Mouse (Mus musculus) E14TG2a.4 (cell line): ENCODE measurements around the gene Clca4b.

Experiments
- H3K27me3 ChIP-seq: 2 replicates; pipeline ENCODE4 v1.6.1; 2014; ENCODE audit warnings: low read length, control low read depth; ENCODE audit not compliant: insufficient read depth
- H3K36me3 ChIP-seq: 2 replicates; pipeline ENCODE4 v1.6.1; 2014; ENCODE audit warnings: low read length, control low read depth; ENCODE audit not compliant: insufficient read depth
- H3K4me1 ChIP-seq: replicated peaks from 2 replicates; pipeline ENCODE4 v1.6.1; 2014; ENCODE audit warnings: low read depth, low read length, control low read depth
- H3K4me3 ChIP-seq: replicated peaks from 2 replicates; pipeline ENCODE4 v1.5.1; 2014; ENCODE audit warnings: mild to moderate bottlenecking, low read length
- H3K9me3 ChIP-seq: 2 replicates; pipeline ENCODE4 v1.6.1; 2014; ENCODE audit warnings: low read length, control low read depth
- CTCF ChIP-seq: conservative IDR thresholded peaks from 2 replicates; pipeline ENCODE4 v1.5.1; 2014; ENCODE audit warnings: low read length
- NANOG ChIP-seq: IDR thresholded peaks from 2 replicates; pipeline ENCODE4 v1.6.1; 2014; ENCODE audit warnings: borderline replicate concordance, low read length, mixed read lengths
- POU5F1 ChIP-seq: IDR thresholded peaks from 2 replicates; pipeline ENCODE4 v1.6.1; 2014; ENCODE audit warnings: low read length, borderline replicate concordance

Gene Clca4b

DNA sequence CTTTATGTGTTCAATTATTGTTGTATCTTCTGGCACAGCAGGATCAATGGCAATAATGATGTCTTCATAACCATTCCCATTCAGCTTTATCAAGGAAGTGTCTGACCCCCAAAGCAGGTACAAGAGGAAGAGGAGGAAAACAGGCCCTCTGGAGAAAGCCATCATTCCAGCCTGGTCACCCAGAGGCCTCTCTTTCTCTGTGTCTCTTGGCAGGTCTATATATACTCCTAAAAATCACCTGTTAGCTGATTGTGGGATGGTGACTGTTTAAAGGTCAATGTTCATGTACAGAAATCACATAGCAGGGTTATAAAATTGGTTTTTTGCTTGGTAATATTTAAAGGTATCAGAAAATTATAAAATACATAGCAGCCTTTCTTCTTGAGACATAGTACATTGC lies at the start of gene Clca4b:
Clca4b (minus strand) TSS at position 195 of the 400 bp plus-strand sequence.
- Histone ChIP-seq H3K27me3 (no peaks in the 10 kb centered on the region), H3K4me3 (no peak within 1 kb of the TSS), H3K9me3 (peaks cover 14% of the 10 kb centered on the region), H3K4me1 (0 out of 2 replicates have a peak, but pooled peaks cover 4% of the 10 kb centered on the region), H3K36me3 (no peaks in the 10 kb centered on the region)
- TF ChIP-seq NANOG = no peak
- TF ChIP-seq CTCF = no peak
- no peak for TF ChIP-seq POU5F1

DNA sequence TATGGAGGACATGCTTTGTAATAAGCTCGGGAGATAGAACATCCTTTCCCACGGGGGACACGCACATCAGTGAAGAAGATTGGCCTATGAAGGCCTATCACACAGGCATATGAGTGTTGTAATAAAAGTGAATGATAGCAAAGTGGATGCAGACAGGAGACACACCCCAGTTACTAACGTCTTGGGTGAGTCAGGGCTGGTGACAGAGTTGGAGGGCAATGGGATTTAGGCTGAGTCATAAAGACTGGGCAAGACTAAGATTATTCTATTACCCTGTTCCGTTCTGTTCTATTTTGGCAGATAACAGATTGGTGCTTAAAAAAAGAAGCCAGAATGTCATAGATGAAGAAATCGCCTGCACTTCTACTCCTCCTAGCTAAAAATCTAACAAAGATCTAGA lies 48.2 kb upstream of the Clca4b start:
- no peak overlapping the region for H3K4me3 ChIP-seq
- H3K4me1 ChIP-seq = peaks cover 44% of the 10 kb centered on the region
- H3K9me3 ChIP-seq = 0 out of 2 replicates have a peak, but pooled peaks cover 6% of the 10 kb centered on the region
- no peaks in the 10 kb centered on the region for H3K36me3 ChIP-seq
- no peaks in the 10 kb centered on the region for H3K27me3 ChIP-seq
- TF ChIP-seq NANOG = no peak

DNA sequence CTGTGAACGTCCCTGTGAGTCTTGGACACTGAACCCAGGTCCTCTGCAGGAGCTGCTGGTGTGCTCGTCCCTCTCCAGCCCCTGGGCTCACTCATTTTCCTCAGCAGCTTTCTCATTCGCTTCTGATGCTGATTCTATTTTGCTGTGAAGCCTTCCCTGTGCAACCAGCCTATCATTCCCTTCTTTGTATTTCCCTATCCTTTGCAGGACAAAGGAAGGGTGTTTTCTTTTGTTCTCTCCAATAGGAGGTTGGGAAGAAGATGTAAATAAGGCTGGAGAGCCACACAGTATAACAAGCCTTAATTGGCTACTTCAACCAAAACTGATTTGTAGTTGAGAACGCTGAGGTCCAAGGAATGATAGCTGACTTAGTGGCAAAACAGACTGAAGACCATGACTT lies 45.3 kb upstream of the Clca4b start:
- H3K4me1 ChIP-seq = peaks cover 37% of the 10 kb centered on the region
- TF ChIP-seq NANOG (no peak), CTCF (no peak), POU5F1 (no peak)
- no peaks in the 10 kb centered on the region for H3K36me3 ChIP-seq
- H3K4me3 ChIP-seq = no peak overlapping the region
- H3K27me3 ChIP-seq = no peaks in the 10 kb centered on the region
- 0 out of 2 replicates have a peak, but pooled peaks cover 6% of the 10 kb centered on the region for H3K9me3 ChIP-seq

DNA sequence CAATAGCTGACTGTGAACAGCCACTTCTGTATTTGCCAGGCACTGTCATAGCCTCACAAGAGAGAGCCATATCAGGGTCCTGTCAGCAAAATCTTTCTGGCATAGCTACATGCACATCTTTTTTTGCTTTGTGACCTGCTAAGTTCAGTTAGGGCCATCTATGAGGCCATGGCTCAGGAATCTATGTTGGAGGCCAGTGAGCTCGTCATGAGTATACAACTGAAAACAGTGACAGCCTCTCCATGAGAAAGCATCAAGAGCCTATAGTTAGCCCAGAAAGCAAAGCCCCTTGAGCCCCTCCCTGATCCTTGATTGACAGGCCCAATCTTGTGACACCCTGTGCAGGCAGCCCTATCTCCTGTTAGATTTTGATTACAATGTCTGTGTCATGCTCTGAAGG lies 43.8 kb upstream of the Clca4b start:
- no peaks in the 10 kb centered on the region for H3K36me3 ChIP-seq
- peaks cover 23% of the 10 kb centered on the region for H3K4me1 ChIP-seq
- no peak for TF ChIP-seq CTCF
- no peak for TF ChIP-seq POU5F1
- no peak for TF ChIP-seq NANOG
- no peaks in the 10 kb centered on the region for H3K27me3 ChIP-seq
- H3K4me3 ChIP-seq = no peak overlapping the region
- H3K9me3 ChIP-seq = 0 out of 2 replicates have a peak, but pooled peaks cover 6% of the 10 kb centered on the region

DNA sequence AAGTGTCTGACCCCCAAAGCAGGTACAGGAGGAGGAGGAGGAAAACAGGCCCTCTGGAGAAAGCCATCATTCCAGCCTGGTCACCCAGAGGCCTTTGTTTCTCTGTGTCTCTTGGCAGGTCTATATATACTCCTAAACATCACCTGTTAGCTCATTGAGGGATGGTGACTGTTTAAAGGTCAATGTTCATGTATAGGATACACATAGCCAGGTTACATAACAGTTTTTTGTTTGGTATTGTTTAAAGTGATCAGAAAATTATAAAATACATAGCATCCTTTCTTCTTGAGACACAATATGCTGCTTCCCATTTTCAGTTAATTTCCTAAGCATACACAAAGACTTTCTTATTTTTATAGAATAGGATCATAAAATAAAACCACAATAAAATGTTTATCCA lies 42.6 kb upstream of the Clca4b start, which contains the start of gene Clca4a:
Clca4a (minus strand) TSS at position 101 of the 400 bp plus-strand sequence.
- Histone ChIP-seq H3K27me3 (no peaks in the 10 kb centered on the region), H3K9me3 (0 out of 2 replicates have a peak, but pooled peaks cover 6% of the 10 kb centered on the region), H3K4me1 (peaks cover 19% of the 10 kb centered on the region), H3K4me3 (no peak within 1 kb of the TSS), H3K36me3 (no peaks in the 10 kb centered on the region)
- no peak for TF ChIP-seq CTCF
- TF ChIP-seq NANOG = no peak
- TF ChIP-seq POU5F1 = no peak

DNA sequence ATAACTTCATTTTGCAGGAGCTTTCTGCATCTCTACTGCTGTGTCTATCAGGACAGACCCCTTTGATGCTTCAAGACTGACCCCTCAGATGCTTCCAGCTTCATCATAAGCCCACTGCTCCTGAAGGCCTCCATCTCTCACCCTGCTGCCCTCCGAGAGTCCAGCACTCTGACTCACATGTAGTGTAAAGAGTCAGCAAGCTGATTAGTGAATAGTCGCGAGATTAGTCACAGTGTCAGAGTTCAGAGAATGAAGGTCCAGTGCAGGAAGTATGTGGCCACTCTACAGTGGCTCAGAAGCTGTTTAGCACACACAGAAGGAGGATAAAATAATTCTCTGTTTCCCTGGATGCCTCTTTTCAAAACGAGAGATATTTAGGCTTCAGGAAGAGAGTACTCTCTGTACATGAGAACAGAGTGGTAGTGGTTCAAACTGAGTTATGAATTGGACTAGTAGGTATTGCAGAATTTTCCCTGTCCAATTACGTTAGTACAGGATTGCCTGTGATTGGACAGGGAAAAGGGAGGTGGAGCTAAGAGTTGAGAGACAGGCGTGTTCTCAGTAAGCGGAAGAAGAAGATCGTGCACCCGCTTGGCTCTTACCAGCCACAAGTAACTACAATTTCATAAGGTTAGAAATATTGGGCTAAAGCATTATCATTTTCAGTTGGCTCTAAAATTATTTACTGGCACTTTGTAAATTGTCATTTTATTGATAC lies 39.4 kb upstream of the Clca4b start:
- Histone ChIP-seq H3K27me3 (no peaks in the 10 kb centered on the region), H3K4me3 (no peak overlapping the region), H3K36me3 (no peaks in the 10 kb centered on the region), H3K9me3 (no peaks in the 10 kb centered on the region), H3K4me1 (no peaks in the 10 kb centered on the region)
- no peak for TF ChIP-seq NANOG
- no peak for TF ChIP-seq CTCF
- TF ChIP-seq POU5F1 = no peak

DNA sequence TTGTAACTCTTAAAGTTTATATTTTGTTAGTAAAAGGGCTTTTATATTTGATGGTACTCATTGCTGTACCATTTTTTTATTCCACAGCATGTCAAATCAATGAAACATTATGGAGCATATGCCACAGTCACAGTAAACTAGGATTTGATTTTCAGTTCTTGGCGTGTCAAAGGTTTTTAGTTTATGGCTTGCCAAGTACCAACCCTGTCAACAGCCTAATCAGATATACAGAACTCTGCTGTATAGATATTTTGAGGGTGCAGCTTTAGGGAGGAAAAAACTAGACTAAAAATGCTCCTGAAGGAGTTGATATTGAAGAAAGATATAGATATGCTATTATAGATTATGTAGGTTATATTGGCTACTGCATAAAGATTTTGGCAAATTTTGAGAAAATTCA lies 37.4 kb upstream of the Clca4b start:
- no peak for TF ChIP-seq NANOG
- no peak for TF ChIP-seq CTCF
- TF ChIP-seq POU5F1 = no peak
- no peaks in the 10 kb centered on the region for H3K27me3 ChIP-seq
- H3K9me3 ChIP-seq = no peaks in the 10 kb centered on the region
- no peaks in the 10 kb centered on the region for H3K36me3 ChIP-seq
- no peaks in the 10 kb centered on the region; the same call in 1 of the 2 replicates for H3K4me1 ChIP-seq
- no peak overlapping the region for H3K4me3 ChIP-seq

DNA sequence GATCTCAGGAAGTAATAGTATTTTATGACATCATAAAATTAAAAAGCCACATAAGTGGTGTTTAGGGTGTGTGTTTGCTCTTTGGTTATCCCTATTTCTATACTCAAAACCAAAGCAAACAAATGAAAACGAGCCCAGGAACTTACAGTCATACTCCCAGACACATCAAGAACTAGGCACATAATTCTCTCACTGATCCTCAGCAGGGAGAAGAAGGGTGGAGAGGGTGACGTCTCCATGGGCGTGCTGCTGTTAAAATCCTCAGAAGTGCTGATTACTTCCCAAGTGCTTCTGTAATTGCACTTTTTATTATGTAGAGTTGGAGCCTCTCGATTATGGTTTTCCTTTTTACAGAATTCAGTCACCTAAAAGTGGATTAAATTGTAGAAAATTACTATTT lies 33.7 kb upstream of the Clca4b start:
- Histone ChIP-seq H3K27me3 (no peaks in the 10 kb centered on the region), H3K4me1 (no peaks in the 10 kb centered on the region; the same call in 1 of the 2 replicates), H3K36me3 (no peaks in the 10 kb centered on the region), H3K9me3 (peaks cover 7% of the 10 kb centered on the region; the same call in 1 of the 2 replicates), H3K4me3 (no peak overlapping the region)
- TF ChIP-seq NANOG = no peak
- TF ChIP-seq CTCF = no peak
- TF ChIP-seq POU5F1 = no peak

DNA sequence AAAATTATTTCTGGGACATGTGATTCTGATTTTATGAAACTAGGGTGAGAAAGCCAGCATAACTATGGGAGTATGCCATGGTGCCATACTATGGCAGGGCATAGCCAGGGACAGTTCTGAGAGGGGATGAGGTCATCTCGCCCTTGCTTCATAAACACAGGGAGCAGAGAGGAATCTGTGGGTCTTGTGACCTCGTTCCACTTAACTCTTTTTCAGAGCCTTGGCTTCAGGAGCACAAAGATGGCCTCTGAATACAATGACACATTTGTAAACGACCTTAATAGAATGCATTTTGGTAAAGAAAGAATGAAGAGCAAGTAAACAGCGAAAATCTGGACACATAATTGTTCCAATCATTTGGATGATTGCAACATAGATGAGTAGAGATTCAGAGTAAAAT lies 18.5 kb upstream of the Clca4b start:
- Histone ChIP-seq H3K4me1 (peaks cover 17% of the 10 kb centered on the region), H3K36me3 (no peaks in the 10 kb centered on the region), H3K4me3 (no peak overlapping the region), H3K9me3 (no peaks in the 10 kb centered on the region), H3K27me3 (no peaks in the 10 kb centered on the region)
- no peak for TF ChIP-seq POU5F1
